Mouse (Mus musculus) cerebellum, postnatal 10 days (tissue): ENCODE measurements around the gene Gnao1.
A peak's percentile ranks its signal among the peaks of the same experiment; 100 is the strongest.

ENCODE experiments used
- DNase-seq, 2 experiments: peaks; one replicate each; pipeline ENCODE4 v3.0.0; 2021; ENCODE audit warnings: mixed read lengths in 2 of 2

Gene Gnao1

DNA sequence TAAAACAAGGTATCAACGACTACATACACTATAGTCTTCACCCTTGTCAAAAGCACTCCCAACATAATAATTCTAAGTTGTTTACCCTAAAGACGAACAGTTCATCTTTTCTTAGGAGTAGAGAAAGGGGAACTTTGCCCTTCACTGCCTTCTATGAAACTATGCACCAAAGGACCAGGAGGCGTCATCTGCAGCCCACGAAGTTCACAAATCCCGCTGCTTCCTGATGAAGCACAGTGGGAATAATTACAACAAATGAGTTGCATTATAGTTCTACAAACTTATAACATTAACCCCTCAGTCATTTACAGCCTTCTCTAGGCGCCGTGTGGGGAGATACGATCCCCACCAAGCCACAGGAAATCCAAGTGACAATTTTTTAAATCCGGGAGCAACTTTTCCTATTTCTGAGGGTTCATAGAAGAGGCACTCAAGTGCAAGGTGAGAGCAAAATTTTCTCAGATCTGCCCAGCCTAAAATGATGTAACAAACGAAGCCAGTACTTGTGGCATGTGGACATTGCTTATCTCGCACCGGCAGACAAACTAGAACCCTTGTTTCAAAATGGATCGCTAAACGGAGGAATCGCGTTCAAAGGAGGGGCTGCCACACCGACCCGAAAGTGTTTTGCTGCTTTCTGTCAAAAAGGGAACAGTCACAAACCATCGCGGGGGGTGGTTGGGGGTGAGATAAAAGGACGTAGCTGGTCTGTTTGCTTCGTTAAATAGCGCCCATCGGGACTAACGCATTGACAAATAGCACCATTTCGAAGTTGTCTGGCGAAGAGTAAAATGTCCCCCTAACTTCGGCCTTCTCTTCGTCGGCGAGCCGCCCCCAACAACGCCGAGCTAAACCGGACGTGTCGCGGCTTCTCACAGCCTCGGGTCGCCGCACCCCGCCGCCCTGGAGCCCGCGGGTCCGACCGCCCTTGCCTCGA, 201.6 kb downstream of the Gnao1 start:
- no peak for DNase-seq

DNA sequence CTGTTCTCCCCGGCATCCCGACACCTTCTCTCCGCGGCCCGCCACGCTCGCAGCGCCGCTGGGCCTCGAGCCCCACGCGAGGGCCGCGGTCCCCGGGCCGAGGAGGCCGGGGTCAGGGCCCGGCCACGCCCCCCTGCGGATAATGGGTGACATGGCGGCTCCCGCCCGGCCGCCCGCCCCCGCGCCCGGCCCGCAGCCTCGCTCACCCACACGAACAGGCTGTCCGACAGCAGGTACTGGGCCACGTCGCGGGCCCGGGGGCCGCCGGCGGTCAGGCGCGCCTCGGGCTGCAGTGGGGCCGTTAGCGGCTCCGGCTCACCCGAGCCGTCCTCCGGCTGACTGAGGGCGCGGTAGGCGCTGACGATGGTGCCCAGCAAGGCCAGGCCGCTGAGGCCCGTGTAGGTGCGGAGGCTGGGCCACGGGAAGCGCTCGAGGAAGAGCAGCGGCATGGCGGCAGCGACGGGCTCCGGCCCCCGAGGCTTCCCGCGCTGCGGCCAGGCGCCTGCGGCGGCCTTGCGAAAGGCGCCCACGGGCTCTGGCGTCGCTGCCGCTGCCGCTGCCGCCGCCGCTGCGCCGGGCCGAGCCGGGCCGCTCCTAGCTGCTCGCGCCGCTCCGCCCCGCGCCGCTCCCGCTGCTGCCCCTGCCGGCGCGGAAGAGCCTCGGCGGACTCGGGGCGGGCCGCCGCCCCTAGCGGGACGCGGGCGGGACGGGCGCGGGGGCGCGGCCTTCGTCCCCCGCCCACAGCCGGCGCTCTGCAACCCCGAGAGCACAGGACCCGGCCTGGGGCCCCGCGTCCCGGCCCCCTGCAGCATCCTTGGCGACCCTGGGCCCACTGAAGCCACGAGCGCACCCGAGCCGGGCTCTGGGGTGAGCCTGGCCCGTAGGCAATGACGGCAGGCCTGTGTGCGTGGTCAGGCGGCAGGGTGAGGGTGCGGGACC, 202.5 kb downstream of the Gnao1 start, which contains the start of gene Amfr:
TSS of gene Amfr (minus strand) at position 830 of the 939 bp plus-strand sequence.
- peak; percentile 87 to 89 for DNase-seq

DNA sequence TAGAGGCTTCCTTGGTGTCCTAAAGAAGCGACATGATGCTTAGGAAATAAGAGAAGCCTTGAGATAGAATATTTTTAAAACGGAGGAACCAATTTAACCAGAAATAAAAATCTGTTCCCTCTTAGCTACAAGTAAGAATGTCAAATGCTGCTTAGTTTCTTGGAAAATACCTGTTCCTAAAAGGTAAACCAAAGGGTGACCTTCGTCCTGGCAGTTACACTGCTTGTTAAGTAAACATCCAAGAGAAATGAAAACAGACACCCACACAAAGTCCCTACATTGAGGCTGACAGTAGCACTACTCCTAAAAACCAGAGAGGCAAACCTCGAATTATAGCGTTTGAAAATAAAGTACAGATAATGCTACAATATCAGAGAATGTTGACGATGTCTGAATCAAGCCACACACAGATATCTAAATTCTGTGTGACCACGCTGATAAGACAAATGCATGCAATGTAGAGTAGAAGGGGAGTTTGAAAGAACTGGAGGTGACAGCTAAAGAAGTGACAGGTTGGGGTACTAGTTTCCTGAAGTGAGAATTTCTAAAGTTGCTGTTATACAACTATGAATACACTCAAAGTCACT, 203.4 kb downstream of the Gnao1 start:
- no peak for DNase-seq
